Mouse (Mus musculus) retina, postnatal 7 days (tissue): ENCODE results near the gene Xylt2.
"Not testable (repeated sequence)": the region's sequence is repeated elsewhere in the genome, so short reads cannot be mapped to it uniquely, and the experiment has no call there.

Experiments
- DNase-seq: peaks from one replicate; pipeline ENCODE4 v3.0.0-alpha.2; 2012; ENCODE audit warnings: low read depth, low spot score

Xylt2 gene

DNA sequence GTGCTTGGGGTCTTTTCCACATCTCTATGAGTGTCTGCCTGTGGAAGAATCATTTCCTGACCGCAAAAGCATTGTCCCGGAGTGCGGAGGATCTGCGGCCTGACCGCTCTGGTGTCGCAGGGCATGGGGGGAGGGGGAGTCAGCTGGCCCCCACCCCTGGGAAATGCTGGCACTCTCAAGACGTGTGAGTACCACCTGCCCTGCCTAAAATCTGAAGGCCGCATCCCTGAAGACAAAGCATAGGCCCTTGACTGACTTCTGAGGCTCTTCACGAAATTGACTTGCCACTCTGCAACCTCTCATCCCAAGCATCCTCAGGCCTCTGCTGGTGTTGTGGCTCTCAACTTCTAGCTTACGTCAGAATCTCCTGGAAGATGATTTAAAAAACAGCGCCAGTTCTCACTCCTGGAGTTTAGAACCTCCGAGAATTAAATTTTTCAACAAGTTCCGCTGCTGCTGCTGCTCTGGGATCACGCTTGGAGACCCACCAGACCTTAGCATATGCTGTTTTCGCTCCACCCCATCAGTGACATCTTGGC is 361 bp upstream of the Xylt2 start:
- no peak for DNase-seq

- no peak for DNase-seq
Measured at GRCm38 (mm10) chr11:94676308-94676707, 1.0 kb downstream of the Xylt2 start.

DNA sequence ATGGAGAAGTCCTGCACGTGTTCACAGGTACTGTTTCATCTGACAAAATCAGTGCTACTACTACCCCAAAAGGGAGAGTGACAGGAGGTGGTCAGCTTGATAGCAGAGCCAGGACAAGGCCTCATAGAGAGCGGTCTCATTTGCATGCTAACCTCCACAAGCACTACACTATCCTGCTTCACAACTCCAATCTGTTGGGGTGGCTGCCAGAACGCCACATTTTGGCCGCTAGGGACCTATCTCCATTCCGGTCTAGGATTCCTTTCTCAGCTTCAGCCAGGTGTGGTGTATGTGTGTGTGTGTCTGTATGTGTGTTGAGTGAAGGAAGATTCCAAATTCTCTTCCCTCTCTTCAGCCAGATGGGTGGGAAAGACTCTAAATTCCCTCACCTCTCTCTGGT is 1.9 kb downstream of the Xylt2 start:
- no peak for DNase-seq

DNA sequence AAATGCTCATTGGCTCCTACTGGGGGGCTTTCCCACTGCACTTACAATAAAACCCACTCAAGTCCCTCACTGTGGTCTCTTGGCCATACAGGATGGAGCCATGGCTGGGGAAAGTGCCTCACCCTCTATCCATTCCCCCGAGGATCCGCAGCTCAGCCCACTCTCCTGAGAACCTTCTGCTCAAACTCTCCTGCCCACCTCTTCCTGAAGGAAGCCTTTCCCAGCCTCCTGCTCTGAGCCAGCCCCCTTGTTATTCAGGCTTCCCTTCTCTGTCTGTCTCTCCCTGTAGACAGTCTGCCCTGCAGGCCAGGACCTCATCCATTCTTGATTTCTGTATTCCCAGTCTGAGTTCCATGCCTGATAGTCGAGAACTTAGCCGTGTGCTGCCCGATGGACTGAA is 2.3 kb downstream of the Xylt2 start:
- DNase-seq, result no peak

DNA sequence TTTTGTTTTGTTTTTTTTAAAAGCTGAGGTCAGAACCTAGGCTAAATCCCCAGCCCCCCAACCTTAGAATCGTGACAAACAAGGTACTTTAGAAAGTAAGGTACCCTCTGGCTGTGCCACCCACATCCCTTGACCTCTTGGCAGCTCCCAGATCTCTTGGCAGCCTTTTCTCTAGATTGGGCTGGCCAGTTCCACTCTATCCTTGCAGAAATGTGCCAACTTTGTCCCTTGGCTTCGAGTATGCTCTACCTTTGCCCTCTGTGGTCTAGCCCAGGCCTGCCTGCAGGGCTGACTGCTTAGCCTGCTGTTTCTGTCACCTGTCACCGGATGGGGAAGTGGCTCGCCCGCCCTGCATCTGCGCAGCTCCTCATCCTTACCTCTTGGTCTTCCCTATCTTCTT is 12.0 kb downstream of the Xylt2 start:
- no peak for DNase-seq

- DNase-seq, result no peak
Measured at GRCm38 (mm10) chr11:94661344-94661743, 16.0 kb downstream of the Xylt2 start.

- DNase-seq, result peak; percentile 78
Measured at GRCm38 (mm10) chr11:94653663-94654436, 23.5 kb downstream of the Xylt2 start, which contains the start of the genes Mrpl27 and Eme1. Gene Mrpl27, plus strand, starts transcription at chr11:94653767. Gene Eme1, minus strand, starts transcription at chr11:94653964.

- DNase-seq, result no peak
Measured at GRCm38 (mm10) chr11:94652973-94653372, 24.3 kb downstream of the Xylt2 start.

- DNase-seq, result not testable (repeated sequence)
Measured at GRCm38 (mm10) chr11:94651241-94651640, 26.1 kb downstream of the Xylt2 start.

GRCm38 (mm10) chr11:94646457-94646856 is 30.9 kb downstream of the Xylt2 start:
- DNase-seq, result no peak

DNA sequence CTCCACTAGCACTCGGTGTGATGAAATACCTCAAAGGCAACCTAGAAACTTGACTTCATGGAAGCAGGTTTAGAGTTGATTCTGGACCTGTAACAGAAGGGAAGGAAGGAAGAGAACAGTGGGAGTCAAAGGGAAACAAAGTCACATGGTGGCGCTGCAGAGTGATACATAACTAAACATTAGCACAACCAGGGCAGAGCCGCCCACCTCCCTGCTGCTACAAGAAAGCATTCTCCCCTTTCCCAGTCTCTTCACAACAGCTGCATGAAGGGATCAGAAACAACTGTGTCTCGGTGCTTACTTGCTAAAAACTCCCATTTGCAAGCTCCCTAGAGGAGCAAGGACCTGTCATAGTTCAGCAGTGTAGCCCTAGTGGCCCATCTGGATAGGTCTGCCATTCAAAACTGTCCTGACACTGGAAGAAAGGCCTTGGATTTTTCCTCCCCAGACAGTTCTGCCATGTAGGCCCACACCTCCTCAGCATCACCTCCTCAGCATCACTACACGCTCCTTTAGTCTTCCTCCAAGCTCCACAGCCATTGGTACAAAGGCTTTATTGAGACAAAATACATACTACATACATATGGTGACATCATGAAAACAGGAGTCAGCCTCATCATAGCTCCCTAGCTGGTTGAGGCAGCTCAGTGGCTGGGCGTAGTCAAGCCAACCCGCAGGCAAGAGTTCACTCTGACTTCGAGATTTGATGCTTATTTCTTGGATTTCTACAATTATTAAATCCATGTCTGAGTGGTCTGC is 32.7 kb downstream of the Xylt2 start:
- DNase-seq, result no peak

- no peak for DNase-seq
Measured at GRCm38 (mm10) chr11:94634431-94634830, 42.9 kb downstream of the Xylt2 start.

GRCm38 (mm10) chr11:94632988-94633387 is 44.3 kb downstream of the Xylt2 start:
- no peak for DNase-seq

DNA sequence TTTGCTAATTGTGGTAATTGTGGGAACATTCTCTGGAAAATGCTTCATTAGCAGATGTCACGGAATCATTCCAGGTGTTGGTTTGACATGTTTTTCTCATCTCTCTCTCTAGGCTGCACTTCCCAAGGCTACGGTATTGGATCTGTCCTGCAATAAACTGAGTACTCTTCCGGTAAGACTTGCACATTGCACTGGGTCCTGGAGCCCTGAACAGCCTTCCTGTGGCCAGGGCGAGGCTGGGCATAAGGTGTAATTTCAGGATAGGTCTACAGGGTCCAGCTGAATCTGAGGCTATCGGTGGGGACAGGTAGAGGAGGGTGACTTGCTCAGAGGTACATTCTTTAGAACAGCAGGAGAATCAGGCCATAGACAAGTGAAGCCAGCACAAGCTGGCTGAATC is 45.3 kb downstream of the Xylt2 start:
- no peak for DNase-seq

- no peak for DNase-seq
Measured at GRCm38 (mm10) chr11:94630199-94631011, 46.9 kb downstream of the Xylt2 start.

GRCm38 (mm10) chr11:94629884-94630198 is 47.5 kb downstream of the Xylt2 start:
- no peak for DNase-seq

GRCm38 (mm10) chr11:94629199-94629883 is 48.0 kb downstream of the Xylt2 start, which contains the start of gene Lrrc59:
Gene Lrrc59, plus strand, starts transcription at chr11:94629767.
- DNase-seq, result peak; percentile 85

GRCm38 (mm10) chr11:94622162-94622561 is 55.2 kb downstream of the Xylt2 start:
- no peak for DNase-seq

GRCm38 (mm10) chr11:94621458-94621852 is 55.9 kb downstream of the Xylt2 start:
- DNase-seq, result no peak

GRCm38 (mm10) chr11:94620766-94621457 is 56.4 kb downstream of the Xylt2 start:
- DNase-seq, result no peak

DNA sequence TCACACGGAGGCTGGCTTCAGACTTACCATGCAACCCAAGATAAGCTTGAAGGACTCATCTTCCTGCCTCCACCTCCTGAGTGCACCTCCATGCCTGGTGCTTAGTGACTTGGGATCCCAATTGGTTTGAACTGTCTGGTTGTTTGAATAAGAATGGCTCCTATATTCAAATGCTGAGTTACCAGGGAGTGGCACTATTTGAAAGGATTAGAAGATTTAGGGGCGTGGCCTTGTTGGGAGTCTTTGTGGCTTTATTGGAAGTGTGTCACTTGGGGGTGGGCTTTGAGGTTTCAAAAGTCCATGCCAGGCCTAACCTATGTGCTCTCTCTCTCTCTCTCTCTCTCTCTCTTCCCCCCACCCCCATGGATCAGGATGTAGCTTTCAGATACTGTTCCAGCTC is 59.7 kb downstream of the Xylt2 start:
- no peak for DNase-seq
